Mouse (Mus musculus) gastrocnemius, adult 8-10 months (tissue): ENCODE measurements around the gene Bckdha. TPM values are rescaled to one million over a fixed set of nuclear protein-coding genes. Genes with fewer than 3 reads are reported as not detected.

ENCODE experiments used
- DNase-seq, 2 experiments: peaks; one replicate each; pipeline ENCODE4 v3.0.0; 2022; ENCODE audit warnings: low spot score in 2 of 2
- total RNA-seq, 4 experiments: library from RNA; stranded (reverse); gene quantifications; 2 replicates each; pipeline ENCODE4 v1.2.4; 2022

Bckdha gene
- total RNA-seq, 4 experiments from 2014 or later: 116 to 140 (median 128) TPM

DNA sequence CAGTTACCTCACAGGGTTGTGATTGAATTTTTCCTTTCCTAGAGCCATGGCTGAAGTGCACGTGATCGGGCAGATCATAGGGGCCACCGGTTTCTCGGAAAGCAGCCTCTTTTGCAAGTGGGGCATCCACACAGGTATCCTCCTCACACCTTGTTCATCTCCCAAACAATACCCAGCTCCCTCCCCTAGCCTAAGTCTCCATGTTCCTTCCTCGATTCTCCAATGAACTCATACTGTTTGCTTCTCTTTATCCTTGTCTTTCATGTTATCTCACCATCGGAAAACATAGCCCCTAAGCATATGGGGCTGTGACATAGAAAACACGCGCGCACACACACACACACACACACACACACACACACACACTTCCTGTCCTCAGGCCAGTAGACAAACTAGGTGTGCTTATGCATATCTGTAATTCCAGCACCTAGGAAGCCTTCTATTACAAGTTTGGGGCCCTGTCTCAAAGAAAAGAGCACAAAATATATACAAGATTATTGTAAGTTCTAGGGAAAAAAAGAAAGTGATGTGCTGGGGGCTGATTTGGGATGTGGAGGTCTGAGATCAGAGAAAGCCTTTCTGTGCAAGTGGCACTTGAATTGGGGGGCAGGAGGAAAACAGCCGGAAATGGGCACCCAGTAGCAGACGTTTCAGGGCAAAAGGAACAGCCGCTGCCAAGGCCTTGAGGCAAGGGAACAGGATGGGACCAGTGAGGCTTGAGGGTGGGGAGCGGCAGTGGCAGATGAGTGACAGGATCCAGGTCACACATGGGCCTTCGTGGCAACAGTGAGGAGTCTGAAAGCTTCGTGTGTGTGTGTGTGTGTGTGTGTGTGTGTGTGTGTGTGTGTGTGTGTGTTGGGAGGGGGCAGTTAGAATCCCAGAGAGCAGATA lies 22.8 kb upstream of the Bckdha start:
- no peak for DNase-seq

DNA sequence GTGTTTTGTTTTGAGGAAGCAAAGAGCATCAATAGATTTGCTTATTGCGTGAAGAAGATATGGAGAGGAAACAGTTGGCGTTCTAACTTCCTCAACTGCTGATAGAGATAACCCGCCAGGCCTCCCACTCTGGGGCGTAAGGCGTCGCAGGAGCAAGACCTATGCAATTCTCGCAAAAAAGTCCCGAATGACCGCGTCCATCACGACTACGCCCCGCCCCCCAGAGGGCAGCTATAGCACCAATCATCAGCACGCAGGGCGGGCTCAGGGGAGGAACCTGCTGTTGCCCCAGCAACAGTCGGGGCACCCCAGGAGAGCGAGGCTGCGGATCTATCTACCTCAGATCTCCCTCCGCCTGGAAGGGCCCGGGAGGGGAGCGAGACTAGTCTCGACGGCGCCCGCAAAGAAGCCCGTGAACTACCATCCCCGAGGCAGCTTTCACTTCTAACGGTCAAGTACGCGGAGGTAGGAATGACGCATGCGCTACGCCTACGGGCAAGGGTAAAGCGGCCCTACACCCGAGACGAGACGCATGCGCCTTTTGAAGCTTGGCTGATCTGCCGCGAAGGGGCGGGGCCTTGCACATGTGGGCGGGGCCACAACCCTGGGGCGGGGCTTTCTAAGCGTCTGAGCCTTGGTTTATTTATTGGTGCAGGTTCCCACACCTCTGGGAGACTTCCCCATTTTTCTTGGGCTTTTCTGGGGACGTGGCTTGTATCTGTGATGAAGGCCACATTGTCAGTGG lies 21.9 kb upstream of the Bckdha start, which contains the start of gene B9d2:
Gene B9d2 (plus strand): TSS at position 267 of the 745 bp plus-strand sequence.
- peak; percentile 94 to 95 for DNase-seq

DNA sequence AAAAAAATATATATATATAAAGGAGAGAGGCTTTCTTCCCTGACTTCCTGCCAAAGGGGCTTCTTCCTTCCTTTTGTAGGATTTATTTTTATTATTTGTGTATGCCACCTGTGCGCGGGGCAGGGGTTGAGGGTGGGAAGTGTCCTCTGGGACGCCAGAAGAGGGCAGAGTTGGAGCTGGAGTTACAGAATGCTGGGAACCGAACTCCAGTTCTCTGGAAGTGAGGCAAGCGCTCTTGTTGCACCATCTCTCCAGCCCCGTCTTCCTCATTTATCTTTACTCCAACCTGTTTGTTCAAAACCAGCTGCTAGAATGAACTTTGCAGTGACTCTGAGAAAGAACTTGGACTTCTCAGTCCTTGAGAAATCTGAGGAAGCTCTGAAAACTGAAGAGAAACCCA lies 21.2 kb upstream of the Bckdha start:
- DNase-seq: no peak

DNA sequence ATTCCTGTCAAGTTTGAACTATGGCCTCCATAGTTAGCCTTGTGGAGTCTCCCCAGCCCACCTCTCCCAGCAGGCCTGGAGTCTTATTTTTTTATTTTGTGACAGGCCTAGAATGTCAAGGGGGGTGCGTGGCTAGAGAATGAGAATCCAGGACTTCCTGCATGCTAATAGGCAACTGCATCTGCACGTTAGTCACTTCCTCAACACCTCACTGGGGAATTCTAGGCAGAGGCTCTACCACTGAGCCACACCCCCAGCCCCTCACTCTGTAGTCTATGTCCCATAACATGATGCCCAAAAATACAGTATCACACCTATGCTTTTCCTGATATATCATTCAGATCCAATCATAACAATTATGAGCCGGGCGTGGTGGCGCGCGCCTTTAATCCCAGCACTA lies 18.2 kb upstream of the Bckdha start:
- no peak for DNase-seq

DNA sequence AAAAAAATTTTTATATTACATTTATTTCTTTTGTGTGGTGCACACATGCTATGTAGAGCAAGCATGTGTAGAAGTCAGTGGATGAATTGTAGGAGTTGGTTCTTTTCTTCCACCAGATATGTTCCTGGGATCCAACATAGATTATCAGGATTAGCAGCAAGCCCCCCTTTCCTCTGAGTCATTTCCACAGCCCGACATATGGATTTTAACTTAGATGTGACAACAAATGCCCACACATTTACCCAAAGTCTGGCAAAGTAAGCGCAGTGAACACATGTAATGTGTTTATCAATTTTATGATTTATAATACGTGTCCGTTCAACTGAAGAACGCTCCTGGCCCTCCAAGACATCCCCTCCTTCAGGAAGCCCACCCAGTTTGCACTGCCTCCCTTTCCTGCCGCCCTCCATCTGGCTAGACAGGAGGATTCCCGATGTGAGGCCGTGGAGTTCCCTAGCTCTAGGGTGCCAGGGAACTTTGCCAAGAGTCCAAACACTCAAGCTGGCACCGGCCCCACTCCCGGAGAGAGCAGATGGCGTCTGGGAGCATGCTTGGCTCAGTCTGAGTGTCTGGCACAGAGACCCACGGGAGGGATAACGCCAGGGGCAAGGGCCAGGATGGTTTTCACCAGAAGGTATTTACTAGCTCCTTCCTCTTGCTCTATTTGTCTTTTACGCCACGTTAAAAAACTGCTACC lies 17.5 kb upstream of the Bckdha start:
- peak; percentile 45 to 70 for DNase-seq

DNA sequence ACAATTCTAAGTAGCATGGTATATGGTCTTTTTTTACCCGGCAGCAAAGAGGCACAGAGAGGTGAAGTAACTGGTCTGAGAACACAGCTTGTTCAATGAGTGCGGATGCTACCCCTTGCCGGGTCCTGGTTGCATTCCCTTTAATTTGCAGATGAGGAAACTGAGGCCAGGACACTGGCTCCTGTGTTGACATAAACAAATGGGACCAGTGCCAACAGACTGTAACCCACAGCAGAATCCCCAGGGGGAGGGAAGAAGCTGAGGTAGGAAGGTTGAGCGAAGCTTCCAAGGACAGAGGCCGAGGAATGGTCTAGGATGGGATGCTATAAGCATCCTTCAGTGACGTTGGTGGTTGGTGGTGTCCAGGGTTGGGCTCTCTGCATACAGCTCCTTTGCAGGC lies 16.6 kb upstream of the Bckdha start:
- no peak for DNase-seq

DNA sequence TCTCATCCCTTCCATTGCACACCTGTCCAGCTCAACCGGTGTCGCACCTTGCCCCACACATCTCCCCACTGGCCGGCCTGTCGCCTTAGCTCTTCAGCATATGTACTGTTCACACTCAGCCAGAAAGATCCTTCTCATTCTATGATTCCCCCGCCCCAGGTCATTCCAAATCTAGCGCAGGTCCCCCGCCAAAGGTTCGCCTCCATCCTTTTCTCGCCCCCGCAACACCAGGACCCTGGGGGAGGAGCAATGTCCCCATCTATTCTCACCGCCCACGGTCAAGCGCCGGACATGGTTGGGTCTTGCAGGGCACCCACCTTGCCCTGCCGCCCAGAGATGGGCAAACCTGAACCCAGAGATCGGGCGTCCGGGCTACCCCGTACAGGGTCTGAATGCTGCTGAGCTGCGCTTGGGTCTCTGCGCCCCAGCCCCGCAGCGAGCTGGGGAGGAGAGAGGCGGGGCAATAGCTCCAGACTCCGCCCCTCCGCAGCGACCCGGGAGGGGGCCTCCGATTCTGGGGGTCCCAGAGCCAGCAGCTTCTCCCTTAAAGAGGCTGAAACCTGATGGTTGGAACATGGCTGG lies 16.0 kb upstream of the Bckdha start, which contains the start of gene Tmem91:
Gene Tmem91 (minus strand): TSS at position 448 of the 582 bp plus-strand sequence.
- no peak for DNase-seq

DNA sequence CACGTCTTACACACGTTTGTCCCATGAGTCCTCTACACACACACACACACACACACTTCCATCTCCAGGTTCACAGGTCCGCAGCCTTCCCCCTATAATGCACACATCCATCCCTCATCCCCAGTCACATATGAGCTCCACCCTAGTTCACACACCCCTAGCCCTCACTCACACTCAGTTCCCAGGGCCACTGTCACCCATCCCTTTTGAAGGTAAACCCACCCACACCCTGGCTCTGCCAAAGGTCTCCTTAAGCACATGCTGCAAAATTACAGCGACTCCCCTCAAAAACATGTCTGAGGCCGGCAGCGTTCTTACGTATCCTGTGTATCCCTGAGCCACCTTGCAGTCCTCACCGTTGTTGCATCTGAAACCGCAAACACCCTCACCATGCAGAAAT lies 15.5 kb upstream of the Bckdha start:
- DNase-seq: no peak

DNA sequence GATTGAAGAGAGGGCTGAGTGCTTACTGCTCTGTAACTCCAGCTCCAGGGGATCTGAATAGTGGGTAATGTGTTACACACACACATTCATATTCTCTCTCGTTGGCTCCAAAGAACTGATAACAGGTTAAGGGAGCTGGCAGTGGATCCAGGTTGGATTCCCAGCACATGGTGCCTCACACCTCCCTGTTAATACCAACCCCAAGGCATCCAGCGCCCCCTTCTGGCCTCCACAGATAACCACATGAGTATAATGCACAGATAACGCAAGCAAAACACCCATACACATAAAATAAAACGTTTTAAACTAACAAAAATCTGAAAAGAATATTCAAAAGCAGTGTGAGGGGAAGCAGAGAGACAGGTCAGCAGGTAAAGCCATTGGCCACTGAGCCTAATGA lies 13.7 kb upstream of the Bckdha start:
- no peak for DNase-seq

DNA sequence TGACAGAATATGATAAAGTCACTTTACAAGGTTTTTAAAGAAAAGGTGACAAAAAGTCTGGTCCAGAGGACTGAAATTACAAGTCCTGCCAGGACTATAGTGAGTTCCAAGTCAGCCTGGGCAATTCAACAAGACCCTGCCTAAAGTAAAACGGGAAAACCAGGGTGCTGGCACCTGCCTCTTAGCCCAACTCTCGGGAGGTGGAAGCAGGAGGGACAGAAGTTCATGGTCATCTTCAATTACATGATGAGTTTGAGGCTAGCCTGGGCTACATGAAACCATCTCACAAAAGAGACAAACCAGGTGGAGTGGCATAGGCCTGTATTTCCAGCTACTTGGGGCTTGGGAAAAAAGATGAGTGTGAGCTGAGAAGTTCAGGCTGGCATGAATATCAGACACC lies 12.9 kb upstream of the Bckdha start:
- no peak for DNase-seq

DNA sequence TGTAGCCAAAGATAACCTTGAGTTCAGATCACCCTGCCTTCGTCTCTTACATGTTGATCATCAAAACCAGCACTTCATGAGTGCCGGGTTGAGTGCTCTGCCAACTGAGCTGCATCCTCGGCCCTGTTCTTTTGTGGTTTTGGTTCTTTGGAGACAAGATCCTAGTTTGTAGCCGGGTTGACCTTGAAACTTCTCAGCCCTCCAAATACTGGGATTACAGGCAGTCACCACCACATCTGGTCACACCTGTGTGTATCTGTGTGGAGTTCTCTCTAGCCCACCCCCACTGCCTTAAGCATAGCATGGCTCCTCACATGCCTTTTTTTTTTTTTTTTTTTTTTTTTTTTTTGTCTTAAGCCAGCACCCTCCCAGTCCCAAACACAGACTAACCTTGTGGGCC lies 11.3 kb upstream of the Bckdha start:
- no peak for DNase-seq

DNA sequence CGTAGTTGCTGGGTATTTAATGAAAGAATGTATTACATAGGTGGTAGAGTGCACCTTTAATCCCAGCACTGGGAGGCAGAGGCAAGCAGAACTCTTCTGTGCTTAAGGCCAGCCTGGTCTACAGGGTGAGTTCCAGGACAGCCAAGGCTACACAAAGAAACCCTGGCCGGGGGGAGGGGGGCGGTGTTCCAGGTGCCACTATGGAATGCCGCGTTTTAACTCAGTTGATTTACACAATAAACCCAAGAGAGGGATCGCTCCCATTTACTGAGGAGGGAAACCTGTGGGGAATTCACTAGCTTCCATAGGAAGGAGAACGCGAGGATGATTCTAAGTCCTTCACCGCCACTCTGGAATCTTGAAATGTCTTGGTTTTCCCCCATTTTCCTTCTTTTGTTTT lies 10.8 kb upstream of the Bckdha start:
- DNase-seq: no peak

DNA sequence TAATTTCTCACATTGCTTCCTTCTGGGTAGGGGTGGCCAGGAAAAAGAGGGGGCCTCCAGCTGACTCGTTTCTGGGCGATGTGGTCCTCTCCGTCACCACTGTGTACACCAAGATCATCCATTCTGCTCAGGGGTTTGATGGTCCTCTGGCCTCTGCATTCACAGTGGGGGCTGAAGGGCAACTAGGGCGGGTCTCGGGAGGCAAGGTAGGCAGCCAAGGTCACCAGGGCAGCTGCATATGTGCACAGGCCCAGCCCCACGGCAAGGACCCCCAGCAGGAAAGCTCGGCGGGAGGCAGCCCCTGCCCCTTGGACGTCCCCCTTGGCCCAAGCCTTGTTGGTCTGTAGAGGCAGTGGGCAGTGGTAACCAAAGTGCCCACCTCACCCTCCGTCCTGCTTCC lies 10.4 kb upstream of the Bckdha start:
- no peak for DNase-seq

DNA sequence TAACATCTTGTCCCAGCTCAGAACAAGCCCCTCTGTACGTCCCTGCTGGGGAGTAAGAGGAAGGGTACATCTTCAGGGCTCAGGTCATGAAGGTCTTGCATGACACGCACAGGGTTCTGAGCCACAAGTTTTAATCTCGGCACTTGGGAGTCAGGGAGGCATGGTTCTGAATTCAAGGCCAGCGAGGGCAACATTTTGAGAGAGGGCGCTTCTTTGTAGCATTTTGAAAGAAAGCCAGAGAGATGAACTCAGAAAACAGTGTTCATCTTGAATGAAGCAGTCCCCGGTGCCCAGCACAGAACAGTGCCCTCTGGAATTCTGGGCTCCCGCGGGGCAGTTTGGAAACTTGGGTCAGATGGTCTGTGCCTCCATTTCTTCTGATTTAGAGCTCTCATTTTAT lies 7.6 kb upstream of the Bckdha start:
- no peak for DNase-seq

DNA sequence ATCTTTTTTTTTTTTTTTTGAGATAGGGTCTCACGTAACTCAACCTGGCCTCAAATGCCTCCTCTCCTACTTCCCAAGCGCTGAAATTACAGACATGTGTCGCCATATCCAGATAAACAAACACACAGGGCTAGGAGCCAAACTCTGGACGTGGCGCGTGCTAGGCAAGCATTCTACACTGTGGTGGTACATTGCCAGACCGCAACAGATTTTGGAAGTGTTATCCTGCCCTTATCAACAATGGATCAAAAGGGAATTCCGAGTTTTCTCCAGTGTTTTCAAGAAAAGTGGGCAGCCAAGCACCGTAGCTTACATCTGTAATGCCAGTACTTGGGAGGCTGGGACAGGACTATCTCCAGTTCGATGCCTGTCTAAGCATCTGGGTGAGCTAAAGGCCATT lies 996 bp downstream of the Bckdha start:
- no peak for DNase-seq

DNA sequence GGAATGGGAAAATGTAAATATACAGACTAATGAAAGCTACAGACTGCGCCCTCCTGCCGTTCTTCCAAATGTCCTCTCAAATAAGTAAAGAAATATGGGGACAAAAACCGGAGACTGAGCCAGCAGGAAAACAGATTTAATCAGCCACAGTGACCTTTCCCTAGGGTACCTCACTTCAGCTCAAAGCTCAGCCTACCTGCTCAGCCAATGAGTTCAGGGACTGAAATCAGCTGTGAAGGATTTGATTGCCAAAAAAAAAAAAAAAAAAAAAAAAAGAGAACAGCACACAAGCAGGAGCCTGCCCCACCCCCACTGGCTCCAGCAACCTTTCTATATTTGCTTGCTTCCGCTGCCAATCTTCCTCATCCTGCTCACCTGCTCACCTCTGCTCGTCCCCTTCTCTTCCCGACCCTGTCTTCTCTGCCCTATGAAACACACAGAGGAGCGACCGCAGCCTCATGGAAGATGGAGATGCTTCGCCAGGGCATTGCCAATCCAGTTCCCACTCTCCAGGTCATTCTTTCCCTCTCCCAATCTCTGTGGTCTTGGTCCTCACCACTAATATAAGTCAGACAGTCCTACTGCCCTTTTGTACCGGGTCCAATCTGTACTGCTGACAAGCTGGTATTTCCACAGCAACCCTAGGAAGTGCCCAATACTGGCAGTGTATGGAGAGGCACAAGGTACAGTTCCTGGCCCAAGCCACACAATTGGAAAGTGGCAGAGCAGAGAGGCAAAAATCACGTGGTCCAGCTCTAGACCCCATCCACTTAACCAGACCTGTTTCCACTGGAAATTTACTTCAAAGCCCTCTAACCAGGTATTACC lies 3.0 kb downstream of the Bckdha start:
- DNase-seq: peak in 1 of 2 experiments; percentile 43

DNA sequence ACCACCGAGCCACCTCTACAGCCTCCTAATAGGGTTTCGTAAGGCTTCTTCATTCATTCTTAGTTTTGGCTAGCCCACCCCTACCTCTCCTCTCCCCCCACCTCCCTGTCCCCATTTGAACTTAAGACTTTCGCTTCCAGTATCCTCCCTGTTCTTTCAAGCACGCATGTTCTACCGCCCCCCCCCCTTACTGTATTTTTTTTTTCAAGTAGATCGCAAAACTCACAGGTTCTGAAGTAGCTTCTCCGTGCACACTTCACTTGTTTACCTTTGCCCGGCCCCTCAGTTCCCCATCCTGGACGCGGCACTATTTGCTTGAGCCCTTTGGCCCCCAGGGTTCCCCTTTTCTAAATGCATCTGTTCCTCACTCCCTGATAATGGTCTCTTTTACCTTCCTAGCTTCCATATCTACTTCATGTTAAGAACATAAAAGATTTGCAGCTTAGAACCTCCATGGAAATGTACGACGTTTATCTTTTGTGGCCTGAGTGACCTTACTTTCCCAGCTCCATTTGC lies 6.5 kb downstream of the Bckdha start:
- DNase-seq: no peak

DNA sequence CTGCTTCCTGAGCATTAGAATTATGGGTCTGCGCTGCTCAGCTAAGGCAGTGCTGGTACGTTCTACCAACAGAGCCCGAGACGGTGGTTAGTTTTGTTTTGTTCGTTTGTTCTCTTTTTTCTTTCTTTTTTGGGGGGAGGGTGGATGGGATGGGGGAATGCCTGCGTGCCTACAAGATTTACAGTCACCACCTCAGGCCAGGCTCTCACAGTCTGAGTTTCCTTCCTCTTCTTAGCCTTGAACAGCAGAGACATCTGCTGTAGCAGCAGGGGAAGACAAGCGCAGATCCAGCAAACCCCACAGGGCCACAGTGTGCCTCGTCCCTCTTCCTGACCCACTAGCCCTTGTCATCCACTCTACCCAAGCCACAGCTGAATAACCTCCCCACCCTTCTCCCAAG lies 7.5 kb downstream of the Bckdha start:
- DNase-seq: no peak

DNA sequence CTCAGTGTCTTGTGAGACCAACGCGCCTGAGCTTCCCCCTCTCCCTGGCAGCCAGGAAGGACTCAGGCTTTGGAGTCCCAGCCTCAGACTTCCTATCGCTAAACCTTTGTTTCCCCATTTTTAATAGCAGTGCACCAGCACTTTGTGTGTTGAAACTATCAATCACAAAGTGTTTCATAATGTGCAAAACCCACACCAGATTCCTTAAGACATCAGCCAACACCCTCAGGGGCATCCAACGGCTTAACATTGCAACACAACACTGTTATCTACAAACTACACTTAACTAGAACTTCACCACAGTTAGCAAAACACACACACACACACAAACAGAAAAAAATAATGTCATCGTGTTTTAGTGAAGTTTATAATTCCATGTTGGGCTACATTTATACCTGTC lies 8.9 kb downstream of the Bckdha start:
- no peak for DNase-seq

DNA sequence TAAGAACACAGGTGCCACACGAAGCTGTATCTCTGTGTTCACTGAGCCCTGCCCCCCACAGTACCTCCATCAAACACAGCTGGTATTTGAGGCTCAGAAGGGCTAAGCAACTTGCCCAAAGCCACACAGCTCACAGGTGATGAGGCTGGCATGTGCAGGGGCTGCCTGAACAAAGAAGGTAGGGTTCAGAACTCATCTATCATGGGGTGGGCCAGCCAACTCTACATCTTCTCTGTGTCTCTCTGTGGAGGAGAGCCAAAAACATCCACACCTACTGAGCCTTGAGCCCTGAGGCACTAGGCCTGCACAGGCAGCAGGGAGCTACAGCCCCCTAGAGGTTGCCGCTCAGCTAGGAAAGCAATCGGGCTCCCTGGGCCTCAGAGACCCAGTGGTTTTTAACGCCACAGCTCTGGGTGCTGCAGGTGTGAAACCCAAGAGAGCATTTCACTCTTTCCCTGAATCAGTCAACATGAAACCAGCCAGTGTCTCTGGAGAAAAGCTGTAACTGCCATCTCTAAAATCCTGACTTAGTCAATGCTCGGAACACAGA lies 11.1 kb downstream of the Bckdha start:
- no peak for DNase-seq
